Mouse (Mus musculus): Measurements from ENCODE around the gene Tnk1.
A peak's percentile ranks its signal among the peaks of the same experiment; 100 is the strongest.

Tnk1 gene

GRCm38 (mm10) chr11:69858113-69858998 is at the start of gene Tnk1:
Gene Tnk1 (minus strand): TSS chr11:69858730.
- DNase-seq (ENCODE audit: low spot score in 2 of 2): no peak

DNA sequence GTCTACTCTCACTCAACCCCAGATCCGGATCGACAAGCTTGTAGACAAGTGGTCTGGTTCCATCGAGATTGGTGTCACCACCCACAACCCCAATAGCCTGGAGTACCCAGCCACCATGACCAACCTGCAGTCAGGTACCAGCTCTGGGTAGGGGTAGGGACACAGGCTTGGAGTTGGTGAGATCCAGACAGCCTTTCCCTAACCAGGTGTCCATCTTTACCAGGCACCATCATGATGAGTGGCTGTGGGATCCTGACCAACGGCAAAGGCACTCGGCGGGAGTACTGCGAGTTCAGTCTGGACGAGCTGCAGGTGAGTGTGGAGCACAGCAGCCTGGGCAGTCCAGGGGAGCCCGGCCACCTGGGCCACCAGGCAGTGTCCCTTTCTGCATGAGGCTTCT is 45.8 kb upstream of the Tnk1 start:
- DNase-seq (ENCODE audit: low spot score in 2 of 2): no peak

DNA sequence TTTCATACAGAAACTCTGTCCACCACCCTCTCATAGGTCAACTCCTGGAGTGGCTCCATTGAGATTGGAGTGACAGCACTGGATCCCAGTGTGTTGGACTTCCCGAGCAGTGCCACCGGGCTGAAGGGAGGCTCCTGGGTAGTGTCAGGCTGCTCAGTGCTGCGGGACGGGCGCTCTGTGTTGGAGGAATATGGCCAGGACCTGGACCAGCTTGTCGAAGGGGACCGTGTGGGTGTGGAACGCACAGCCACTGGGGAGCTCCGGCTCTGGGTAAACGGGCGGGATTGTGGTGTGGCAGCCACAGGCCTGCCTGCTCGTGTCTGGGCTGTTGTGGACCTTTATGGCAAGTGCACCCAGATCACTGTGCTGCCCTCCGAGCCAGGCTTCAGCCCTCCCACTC is 44.4 kb upstream of the Tnk1 start:
- no peak for DNase-seq (ENCODE audit: low spot score in 2 of 2)

DNA sequence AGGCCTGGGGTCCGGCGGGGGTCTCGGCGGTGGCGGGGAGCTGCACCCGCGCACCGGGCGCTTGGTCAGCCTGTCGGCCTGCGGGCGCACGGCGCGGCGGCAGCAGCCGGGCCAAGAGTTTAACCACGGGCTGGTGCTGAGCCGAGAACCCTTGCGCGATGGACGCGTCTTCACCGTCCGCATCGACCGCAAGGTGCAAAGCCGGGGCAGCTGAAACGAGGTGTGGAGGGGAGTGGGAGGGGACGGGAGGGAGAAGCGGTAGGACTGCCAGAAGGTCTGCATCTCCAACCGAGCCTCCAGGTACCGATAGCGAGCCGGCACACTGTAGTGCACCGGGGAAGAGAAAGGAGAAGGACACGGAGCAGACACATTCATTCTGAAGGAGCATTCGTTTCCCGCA is 43.5 kb upstream of the Tnk1 start:
- no peak for DNase-seq (ENCODE audit: low spot score in 2 of 2)

- DNase-seq (ENCODE audit: low spot score in 2 of 2): peak; percentile 98
These were observed 42.9 kb upstream of the Tnk1 start for GRCm38 (mm10) chr11:69901406-69901846.

- DNase-seq (ENCODE audit: low spot score in 2 of 2): peak; percentile 82 to 87
These were observed 42.2 kb upstream of the Tnk1 start, which contains the start of the genes 2810408A11Rik and Neurl4 for GRCm38 (mm10) chr11:69900471-69901405. Gene 2810408A11Rik (minus strand): TSS chr11:69900987. Gene Neurl4 (plus strand): TSS chr11:69901072.

GRCm38 (mm10) chr11:69899870-69900269 is 41.3 kb upstream of the Tnk1 start:
- DNase-seq (ENCODE audit: low spot score in 2 of 2): no peak

GRCm38 (mm10) chr11:69895291-69895690 is 36.8 kb upstream of the Tnk1 start, which contains the start of gene Acap1:
Gene Acap1 (minus strand): TSS chr11:69895539.
- no peak for DNase-seq (ENCODE audit: low spot score in 2 of 2)

GRCm38 (mm10) chr11:69894671-69895070 is 36.1 kb upstream of the Tnk1 start:
- no peak for DNase-seq (ENCODE audit: low spot score in 2 of 2)

DNA sequence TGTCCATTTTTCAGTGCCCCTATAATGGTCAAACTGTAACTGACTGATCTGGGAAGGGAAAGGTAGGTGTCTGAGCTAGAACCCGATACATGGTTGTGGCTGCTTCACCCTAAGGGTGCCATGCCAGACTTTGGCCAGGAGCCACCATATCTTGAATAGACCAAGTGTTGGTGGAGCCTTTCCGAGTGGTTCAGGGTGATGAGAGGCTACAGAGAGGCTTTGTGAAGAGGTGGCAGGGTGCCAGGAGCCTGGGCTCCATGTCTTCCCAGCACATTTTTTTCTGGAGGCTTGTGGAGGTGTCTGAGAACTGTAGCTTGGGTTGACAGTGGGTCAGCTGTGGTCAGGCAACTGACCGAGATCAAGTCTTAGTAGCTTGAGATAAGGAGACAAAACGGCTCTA is 33.0 kb upstream of the Tnk1 start:
- DNase-seq (ENCODE audit: low spot score in 2 of 2): no peak

DNA sequence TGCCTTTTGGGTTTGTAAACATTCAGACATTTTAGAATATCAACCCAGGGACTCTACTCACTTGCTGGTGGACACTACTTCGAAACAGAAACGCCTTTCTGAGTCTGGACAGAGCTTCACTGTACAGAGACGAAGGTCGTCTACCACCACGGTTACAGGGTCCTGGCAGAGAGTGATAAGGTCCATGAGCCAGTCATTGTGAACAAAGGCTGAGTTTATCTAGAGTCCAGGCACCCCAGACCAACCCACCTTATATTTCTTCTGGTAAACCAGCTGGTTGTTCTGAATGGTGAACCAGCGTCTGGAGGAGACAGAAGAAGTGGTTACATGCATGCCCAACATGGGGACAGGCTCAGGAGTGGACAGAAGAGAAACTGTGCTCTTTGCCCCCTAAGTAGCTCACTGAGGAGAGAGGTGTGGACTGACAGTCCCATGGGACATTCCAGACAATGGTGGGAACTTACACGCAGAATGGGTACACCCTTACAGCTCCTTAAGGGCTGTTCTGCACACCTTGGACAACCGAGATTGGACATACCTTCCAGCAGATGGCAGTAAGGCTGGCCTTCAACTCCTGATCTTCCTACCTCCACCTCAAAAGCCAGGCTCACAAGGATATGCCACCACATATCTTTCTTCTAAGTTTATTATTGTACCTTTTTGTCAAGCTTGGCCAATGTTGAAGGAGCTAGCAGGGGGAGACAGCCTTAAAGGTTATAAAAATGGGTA is 28.5 kb upstream of the Tnk1 start:
- DNase-seq (ENCODE audit: low spot score in 2 of 2): no peak

GRCm38 (mm10) chr11:69884663-69885062 is 26.1 kb upstream of the Tnk1 start:
- DNase-seq (ENCODE audit: low spot score in 2 of 2): no peak

DNA sequence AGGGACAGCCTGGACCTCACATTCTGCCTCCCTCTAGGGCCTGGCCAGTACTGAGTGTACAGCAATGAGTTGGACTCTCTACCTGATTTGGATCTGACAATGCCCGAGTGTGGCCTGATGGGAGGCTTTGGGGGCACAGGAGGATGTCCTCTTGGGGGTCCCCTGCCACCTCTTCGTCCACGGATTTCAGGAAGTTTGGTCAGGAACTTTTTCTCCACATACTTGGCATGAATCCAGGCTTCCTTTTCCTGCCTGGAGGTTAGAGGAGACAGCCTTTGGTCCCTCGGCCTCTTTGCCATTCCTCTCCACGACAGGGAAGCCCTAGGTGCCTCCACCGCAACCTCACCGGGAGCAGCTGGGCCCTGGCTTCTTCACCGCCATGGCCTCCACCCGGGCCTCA is 25.7 kb upstream of the Tnk1 start:
- DNase-seq (ENCODE audit: low spot score in 2 of 2): no peak

DNA sequence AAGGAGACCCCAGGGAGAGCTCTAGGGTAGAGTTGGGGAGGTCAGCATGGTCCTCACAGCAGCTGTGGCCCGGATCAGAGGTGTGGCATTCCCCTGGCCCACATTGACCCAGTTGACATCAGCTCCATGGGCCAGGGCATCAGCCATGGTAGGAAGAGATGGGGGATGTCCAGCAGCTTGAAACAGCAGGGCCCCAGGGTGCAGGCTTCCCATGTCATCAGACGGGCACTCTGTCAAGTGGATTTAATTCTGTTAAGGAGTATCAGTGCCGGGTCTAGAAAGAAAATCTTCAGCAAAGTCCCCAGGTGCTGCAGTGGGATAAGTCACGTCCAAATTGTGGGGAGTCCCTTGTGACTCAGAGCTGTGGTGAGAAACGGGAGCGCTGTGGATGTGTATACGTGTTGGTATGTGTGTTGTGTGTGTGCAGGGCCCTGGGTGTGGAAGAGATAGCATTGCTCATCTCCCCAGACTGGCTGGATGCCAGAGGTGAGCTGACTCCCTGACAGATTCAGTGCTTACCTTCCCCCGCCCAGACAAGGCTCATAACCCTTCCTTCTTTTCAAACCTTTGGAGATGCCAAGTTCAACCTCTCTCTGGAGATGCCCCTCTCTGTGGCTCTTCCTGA is 25.1 kb upstream of the Tnk1 start:
- no peak for DNase-seq (ENCODE audit: low spot score in 2 of 2)

GRCm38 (mm10) chr11:69883066-69883465 is 24.5 kb upstream of the Tnk1 start:
- no peak for DNase-seq (ENCODE audit: low spot score in 2 of 2)

- no peak for DNase-seq (ENCODE audit: low spot score in 2 of 2)
These were observed 23.5 kb upstream of the Tnk1 start for GRCm38 (mm10) chr11:69881787-69882670.

DNA sequence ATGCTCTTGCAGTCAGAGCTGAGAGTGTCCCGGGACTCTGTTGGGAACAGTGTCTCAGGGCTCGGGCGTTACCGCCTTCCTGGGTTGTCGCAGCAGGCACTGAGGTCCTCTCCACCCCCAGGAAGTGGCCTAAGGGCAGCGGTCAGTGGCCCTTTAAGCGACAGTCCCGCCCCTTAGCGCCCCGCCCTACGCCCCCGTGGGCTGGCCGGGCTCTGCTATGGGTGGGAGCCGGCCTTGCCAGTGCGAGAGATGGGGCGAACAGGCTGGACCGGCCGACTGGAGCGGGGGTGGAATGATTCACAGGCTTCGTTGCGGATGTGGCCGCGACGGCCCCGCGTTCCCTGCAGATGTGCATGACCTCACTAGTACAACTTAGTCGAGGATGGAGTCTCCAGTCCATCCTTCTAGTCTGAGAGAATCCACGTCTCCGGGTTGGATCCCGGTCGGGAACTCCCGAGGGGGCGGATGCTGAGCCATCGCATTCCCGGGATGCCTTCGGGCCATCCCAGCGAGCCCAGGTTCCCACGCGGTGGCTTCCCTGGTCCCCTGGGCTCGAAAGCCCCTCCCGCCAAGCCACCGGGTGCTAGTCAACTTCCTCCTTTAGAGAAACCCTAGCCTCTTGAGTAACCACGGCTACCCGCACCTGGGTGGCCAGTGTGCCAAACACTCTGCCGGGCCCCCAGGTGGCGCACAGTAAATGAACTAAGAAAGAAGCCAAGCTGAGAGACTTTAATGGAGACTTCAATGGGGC is 22.5 kb upstream of the Tnk1 start, which contains the start of gene Kctd11:
Gene Kctd11, minus strand, starts transcription at position 554 of the 751 bp plus-strand sequence.
- DNase-seq (ENCODE audit: low spot score in 2 of 2): peak; percentile 49 to 58

GRCm38 (mm10) chr11:69880506-69880852 is 21.9 kb upstream of the Tnk1 start:
- no peak for DNase-seq (ENCODE audit: low spot score in 2 of 2)

- DNase-seq (ENCODE audit: low spot score in 2 of 2): no peak
These were observed 21.2 kb upstream of the Tnk1 start for GRCm38 (mm10) chr11:69879711-69880110.
